Mouse (Mus musculus) brain, adult 2 months (tissue): ENCODE measurements around the gene Pfdn4.
"Not testable (repeated sequence)": the region's sequence is repeated elsewhere in the genome, so short reads cannot be mapped to it uniquely, and the experiment has no call there.

Experiments
- DNase-seq: peaks from one replicate; pipeline ENCODE4 v3.0.0; 2011; ENCODE audit warnings: low read depth, low spot score

The Pfdn4 gene

GRCm38 (mm10) chr2:170496154-170496930 is at the start of gene Pfdn4:
Gene Pfdn4, plus strand, starts transcription at chr2:170496428.
- no peak for DNase-seq

GRCm38 (mm10) chr2:170446843-170447383 is 49.3 kb upstream of the Pfdn4 start:
- no peak for DNase-seq

GRCm38 (mm10) chr2:170447651-170448050 is 48.6 kb upstream of the Pfdn4 start:
- peak; percentile 68 for DNase-seq

- peak; percentile 72 for DNase-seq
Observed at GRCm38 (mm10) chr2:170450933-170451332, 45.3 kb upstream of the Pfdn4 start.

GRCm38 (mm10) chr2:170453809-170454208 is 42.4 kb upstream of the Pfdn4 start:
- not testable (repeated sequence) for DNase-seq

GRCm38 (mm10) chr2:170459183-170459582 is 37.0 kb upstream of the Pfdn4 start:
- DNase-seq, result no peak

- no peak for DNase-seq
Observed at GRCm38 (mm10) chr2:170459805-170460204, 36.4 kb upstream of the Pfdn4 start.

- no peak for DNase-seq
Observed at GRCm38 (mm10) chr2:170461652-170462051, 34.6 kb upstream of the Pfdn4 start.

- DNase-seq, result no peak
Observed at GRCm38 (mm10) chr2:170464817-170465216, 31.4 kb upstream of the Pfdn4 start.

GRCm38 (mm10) chr2:170468009-170468408 is 28.2 kb upstream of the Pfdn4 start:
- DNase-seq, result no peak

- peak; percentile 75 for DNase-seq
Observed at GRCm38 (mm10) chr2:170469616-170470308, 26.5 kb upstream of the Pfdn4 start.

- DNase-seq, result no peak
Observed at GRCm38 (mm10) chr2:170470591-170470990, 25.6 kb upstream of the Pfdn4 start.

GRCm38 (mm10) chr2:170474125-170474524 is 22.1 kb upstream of the Pfdn4 start:
- DNase-seq, result no peak

GRCm38 (mm10) chr2:170475164-170475563 is 21.1 kb upstream of the Pfdn4 start:
- DNase-seq, result no peak

GRCm38 (mm10) chr2:170476215-170476614 is 20.0 kb upstream of the Pfdn4 start:
- DNase-seq, result no peak

GRCm38 (mm10) chr2:170476643-170477042 is 19.6 kb upstream of the Pfdn4 start:
- no peak for DNase-seq

GRCm38 (mm10) chr2:170482019-170482540 is 14.1 kb upstream of the Pfdn4 start:
- no peak for DNase-seq

- no peak for DNase-seq
Observed at GRCm38 (mm10) chr2:170483914-170484313, 12.3 kb upstream of the Pfdn4 start.

GRCm38 (mm10) chr2:170487202-170487601 is 9.0 kb upstream of the Pfdn4 start:
- no peak for DNase-seq

- DNase-seq, result peak; percentile 24
Observed at GRCm38 (mm10) chr2:170487890-170488502, 8.2 kb upstream of the Pfdn4 start.

- no peak for DNase-seq
Observed at GRCm38 (mm10) chr2:170494784-170495710, 1.2 kb upstream of the Pfdn4 start.
